Mouse (Mus musculus): ENCODE results near the gene Atp8b4. TPM values are rescaled to one million over a fixed set of nuclear protein-coding genes. Genes with fewer than 3 reads are reported as not detected.
"Not testable (repeated sequence)": the region's sequence is repeated elsewhere in the genome, so short reads cannot be mapped to it uniquely, and the experiment has no call there.

Gene Atp8b4
- polyA plus RNA-seq, 1 experiment, result 0.67 TPM

GRCm38 (mm10) chr2:126477556-126477955, 22.9 kb downstream of the Atp8b4 start:
- H3K4me3 ChIP-seq (ENCODE audit: insufficient read depth, low read length), result no peak overlapping the region
- no peak for TF ChIP-seq CTCF (IDR thresholded peaks at IDR 0.05; ENCODE audit: borderline replicate concordance, insufficient read depth, low read length)
- no peak for TF ChIP-seq POLR2A (IDR thresholded peaks at IDR 0.05; ENCODE audit: low read depth, low read length)
- no peaks in the 10 kb centered on the region for H3K4me1 ChIP-seq (ENCODE audit: control insufficient read depth, insufficient read depth, low read length)
- H3K27ac ChIP-seq (ENCODE audit: insufficient read depth, low read length), result no peak overlapping the region

- H3K4me1 ChIP-seq (ENCODE audit: control insufficient read depth, insufficient read depth, low read length), result no peaks in the 10 kb centered on the region
- H3K27ac ChIP-seq (ENCODE audit: insufficient read depth, low read length), result no peak overlapping the region
- H3K4me3 ChIP-seq (ENCODE audit: insufficient read depth, low read length), result no peak overlapping the region
- TF ChIP-seq CTCF (IDR thresholded peaks at IDR 0.05; ENCODE audit: borderline replicate concordance, insufficient read depth, low read length) (no peak), POLR2A (IDR thresholded peaks at IDR 0.05; ENCODE audit: low read depth, low read length) (no peak)
These were observed 24.6 kb downstream of the Atp8b4 start for GRCm38 (mm10) chr2:126475681-126476410.

GRCm38 (mm10) chr2:126474019-126474418, 26.5 kb downstream of the Atp8b4 start:
- Histone ChIP-seq H3K4me1 (ENCODE audit: control insufficient read depth, insufficient read depth, low read length) (no peaks in the 10 kb centered on the region), H3K27ac (ENCODE audit: insufficient read depth, low read length) (no peak overlapping the region), H3K4me3 (ENCODE audit: insufficient read depth, low read length) (no peak overlapping the region)
- no peak for TF ChIP-seq POLR2A (IDR thresholded peaks at IDR 0.05; ENCODE audit: low read depth, low read length)
- no peak for TF ChIP-seq CTCF (IDR thresholded peaks at IDR 0.05; ENCODE audit: borderline replicate concordance, insufficient read depth, low read length)

GRCm38 (mm10) chr2:126472836-126473235, 27.6 kb downstream of the Atp8b4 start:
- no peaks in the 10 kb centered on the region for H3K4me1 ChIP-seq (ENCODE audit: control insufficient read depth, insufficient read depth, low read length)
- TF ChIP-seq CTCF (IDR thresholded peaks at IDR 0.05; ENCODE audit: borderline replicate concordance, insufficient read depth, low read length) (no peak), POLR2A (IDR thresholded peaks at IDR 0.05; ENCODE audit: low read depth, low read length) (no peak)
- H3K4me3 ChIP-seq (ENCODE audit: insufficient read depth, low read length), result no peak overlapping the region
- H3K27ac ChIP-seq (ENCODE audit: insufficient read depth, low read length), result no peak overlapping the region

- Histone ChIP-seq H3K27ac (ENCODE audit: insufficient read depth, low read length) (no peak overlapping the region), H3K4me3 (ENCODE audit: insufficient read depth, low read length) (no peak overlapping the region), H3K4me1 (ENCODE audit: control insufficient read depth, insufficient read depth, low read length) (no peaks in the 10 kb centered on the region)
- TF ChIP-seq POLR2A (IDR thresholded peaks at IDR 0.05; ENCODE audit: low read depth, low read length) (no peak), CTCF (IDR thresholded peaks at IDR 0.05; ENCODE audit: borderline replicate concordance, insufficient read depth, low read length) (no peak)
These were observed 32.7 kb downstream of the Atp8b4 start for GRCm38 (mm10) chr2:126467790-126468189.

- no peak overlapping the region for H3K4me3 ChIP-seq (ENCODE audit: insufficient read depth, low read length)
- H3K27ac ChIP-seq (ENCODE audit: insufficient read depth, low read length), result no peak overlapping the region
- no peaks in the 10 kb centered on the region for H3K4me1 ChIP-seq (ENCODE audit: control insufficient read depth, insufficient read depth, low read length)
- no peak for TF ChIP-seq POLR2A (IDR thresholded peaks at IDR 0.05; ENCODE audit: low read depth, low read length)
These were observed 33.9 kb downstream of the Atp8b4 start for GRCm38 (mm10) chr2:126466391-126467134.

GRCm38 (mm10) chr2:126458661-126459060, 41.8 kb downstream of the Atp8b4 start:
- Histone ChIP-seq H3K4me3 (ENCODE audit: insufficient read depth, low read length) (no peak overlapping the region), H3K4me1 (ENCODE audit: control insufficient read depth, insufficient read depth, low read length) (peaks cover 5% of the 10 kb centered on the region), H3K27ac (ENCODE audit: insufficient read depth, low read length) (no peak overlapping the region)
- no peak for TF ChIP-seq CTCF (IDR thresholded peaks at IDR 0.05; ENCODE audit: borderline replicate concordance, insufficient read depth, low read length)

- H3K27ac ChIP-seq (ENCODE audit: insufficient read depth, low read length); H3K4me3 ChIP-seq (ENCODE audit: insufficient read depth, low read length); H3K4me1 ChIP-seq (ENCODE audit: control insufficient read depth, insufficient read depth, low read length): not testable (repeated sequence)
These were observed 42.7 kb downstream of the Atp8b4 start for GRCm38 (mm10) chr2:126457759-126458158.

- no peak overlapping the region for H3K4me3 ChIP-seq (ENCODE audit: insufficient read depth, low read length)
- H3K27ac ChIP-seq (ENCODE audit: insufficient read depth, low read length), result no peak overlapping the region
- peaks cover 2% of the 10 kb centered on the region; the same call in 1 of the 2 replicates for H3K4me1 ChIP-seq (ENCODE audit: control insufficient read depth, insufficient read depth, low read length)
- TF ChIP-seq POLR2A (IDR thresholded peaks at IDR 0.05; ENCODE audit: low read depth, low read length) (no peak), CTCF (IDR thresholded peaks at IDR 0.05; ENCODE audit: borderline replicate concordance, insufficient read depth, low read length) (no peak)
These were observed 49.6 kb downstream of the Atp8b4 start for GRCm38 (mm10) chr2:126450937-126451302.

GRCm38 (mm10) chr2:126450210-126450936, 50.1 kb downstream of the Atp8b4 start:
- H3K4me3 ChIP-seq (ENCODE audit: insufficient read depth, low read length), result no peak overlapping the region
- TF ChIP-seq POLR2A (IDR thresholded peaks at IDR 0.05; ENCODE audit: low read depth, low read length), result no peak
- H3K4me1 ChIP-seq (ENCODE audit: control insufficient read depth, insufficient read depth, low read length), result peaks cover 2% of the 10 kb centered on the region; the same call in 1 of the 2 replicates
- no peak overlapping the region for H3K27ac ChIP-seq (ENCODE audit: insufficient read depth, low read length)

Data from embryonic fibroblast, embryonic 13.5 days (primary cell).